Mouse (Mus musculus) liver, embryonic 14.5 days (tissue): Measurements from ENCODE around the gene Ccdc146.

Source experiments
- CTCF ChIP-seq: IDR thresholded peaks from 2 replicates; pipeline ENCODE4 v1.5.1; 2016; ENCODE audit warnings: antibody characterized with exemption, low read depth, control low read depth
- EP300 ChIP-seq: IDR thresholded peaks from 2 replicates; pipeline ENCODE4 v1.6.1; 2016; ENCODE audit warnings: antibody characterized with exemption, low read depth

- TF ChIP-seq CTCF (no peak), EP300 (no peak)
Observed at GRCm38 (mm10) chr5:21271386-21272354, 152.8 kb downstream of the Ccdc146 start.
